Mouse (Mus musculus) adrenal gland, adult 2 months (tissue): ENCODE results near the gene Samd10. TPM values are rescaled to one million over a fixed set of nuclear protein-coding genes. Genes with fewer than 3 reads are reported as not detected.
A peak's percentile ranks its signal among the peaks of the same experiment; 100 is the strongest.

Source experiments
- DNase-seq: peaks from one replicate; pipeline ENCODE4 v3.0.0; 2021
- polyA plus RNA-seq: library from polyadenylated mRNA; depleted of rRNA; stranded (reverse); fragments of >200 nt; gene quantifications from 2 replicates; pipeline ENCODE4 v1.2.3, GENCODE M21; 2012
- total RNA-seq, 2 experiments: library from RNA; stranded (reverse); gene quantifications; 2 replicates each; pipeline ENCODE4 v1.2.3; 2021

The Samd10 gene
- total and polyA plus RNA-seq, 3 experiments = 9.6 to 41.0 (median 21.6) TPM

DNA sequence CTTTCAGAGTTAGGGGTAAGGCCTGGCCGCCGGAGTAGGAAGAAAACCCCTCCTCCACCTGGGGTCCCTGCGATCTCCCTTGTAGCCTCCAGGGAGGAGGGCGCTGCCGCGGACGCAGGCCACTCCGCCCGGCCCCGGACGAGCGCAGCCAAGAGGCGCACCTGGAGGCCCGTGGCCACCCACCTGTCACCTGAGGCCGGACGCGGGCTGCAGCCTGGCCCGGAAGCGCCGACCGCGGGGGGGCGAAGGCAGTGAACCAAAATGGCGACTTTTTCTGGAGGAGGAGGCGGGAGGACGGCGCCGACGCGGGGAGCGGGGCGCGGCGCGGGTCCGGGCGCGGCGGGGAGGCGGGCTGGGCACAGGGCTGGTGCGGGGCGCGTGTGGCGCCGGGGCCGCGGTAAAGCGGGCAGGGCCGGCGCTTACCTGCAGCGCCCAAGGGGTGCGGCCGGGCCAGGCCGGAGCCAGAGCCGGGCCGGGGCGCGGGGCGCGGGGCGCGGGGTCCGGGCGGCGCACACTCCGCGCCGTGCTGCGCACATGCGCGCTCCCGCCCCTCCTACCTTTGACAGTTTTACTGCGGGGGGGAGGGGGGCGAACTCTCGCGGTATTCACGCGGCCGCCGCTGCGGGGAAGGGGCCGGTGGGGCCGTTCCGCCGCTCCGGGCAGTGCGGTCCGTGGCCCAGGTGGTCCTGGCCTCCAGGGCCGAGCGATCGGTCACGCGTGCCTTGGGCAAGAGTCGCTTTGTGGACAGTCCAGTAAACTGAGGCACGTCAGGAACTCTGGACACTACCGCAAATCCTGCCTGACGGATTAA is 6.6 kb downstream of the Samd10 start, which contains the start of gene Zfp512b:
Zfp512b (minus strand) TSS at position 573 of the 811 bp plus-strand sequence.
- DNase-seq = peak; percentile 81

DNA sequence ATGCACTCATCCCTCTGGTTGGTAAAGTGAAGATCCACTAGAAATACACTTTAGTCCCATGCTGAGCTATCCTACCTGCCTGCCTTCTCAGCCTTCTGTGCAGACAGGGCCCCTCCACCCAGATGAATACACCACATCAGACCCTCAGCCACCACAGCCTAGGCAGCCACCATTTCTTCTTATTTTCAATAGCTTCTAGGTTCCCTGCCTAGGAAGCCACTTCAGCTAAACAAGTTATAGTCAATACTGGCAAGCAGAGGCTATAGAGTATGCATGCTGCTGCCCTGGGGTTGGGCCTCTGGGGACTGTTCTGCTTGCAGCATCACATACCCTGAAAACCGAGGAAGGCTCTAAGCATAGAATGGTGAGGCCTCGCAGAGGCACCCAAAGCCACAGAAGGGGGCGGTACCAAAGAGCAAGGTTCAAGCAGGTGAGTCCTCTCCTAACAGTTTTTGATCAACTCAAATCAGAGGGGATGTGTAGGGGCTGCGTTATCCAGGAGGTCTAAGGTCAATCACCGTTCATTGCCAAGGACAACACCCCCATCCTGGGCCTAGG is 7.4 kb downstream of the Samd10 start, which contains the start of gene Prpf6:
Prpf6 (plus strand) TSS at position 341 of the 558 bp plus-strand sequence.
- DNase-seq = peak; percentile 26

GRCm38 (mm10) chr2:181590471-181590870 is 8.5 kb downstream of the Samd10 start:
- DNase-seq = no peak

DNA sequence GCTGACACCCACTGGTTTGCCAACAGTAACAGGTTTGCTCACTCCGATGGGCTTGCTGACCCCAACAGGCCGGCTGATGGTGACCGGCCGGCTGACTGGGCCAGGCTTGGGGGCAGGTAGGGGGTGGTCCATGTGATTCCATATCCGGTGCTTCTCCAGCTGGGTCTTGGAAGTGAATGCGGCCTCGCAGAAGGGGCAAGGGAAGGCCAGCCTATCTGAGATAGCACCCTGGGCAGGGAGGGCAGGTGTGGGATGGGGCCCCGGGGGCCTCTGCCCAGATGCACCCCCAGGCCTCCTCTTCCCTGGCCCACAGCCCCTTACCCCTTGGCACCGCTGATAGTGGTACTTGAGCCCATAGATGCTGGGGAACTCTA is 9.3 kb downstream of the Samd10 start:
- no peak for DNase-seq

DNA sequence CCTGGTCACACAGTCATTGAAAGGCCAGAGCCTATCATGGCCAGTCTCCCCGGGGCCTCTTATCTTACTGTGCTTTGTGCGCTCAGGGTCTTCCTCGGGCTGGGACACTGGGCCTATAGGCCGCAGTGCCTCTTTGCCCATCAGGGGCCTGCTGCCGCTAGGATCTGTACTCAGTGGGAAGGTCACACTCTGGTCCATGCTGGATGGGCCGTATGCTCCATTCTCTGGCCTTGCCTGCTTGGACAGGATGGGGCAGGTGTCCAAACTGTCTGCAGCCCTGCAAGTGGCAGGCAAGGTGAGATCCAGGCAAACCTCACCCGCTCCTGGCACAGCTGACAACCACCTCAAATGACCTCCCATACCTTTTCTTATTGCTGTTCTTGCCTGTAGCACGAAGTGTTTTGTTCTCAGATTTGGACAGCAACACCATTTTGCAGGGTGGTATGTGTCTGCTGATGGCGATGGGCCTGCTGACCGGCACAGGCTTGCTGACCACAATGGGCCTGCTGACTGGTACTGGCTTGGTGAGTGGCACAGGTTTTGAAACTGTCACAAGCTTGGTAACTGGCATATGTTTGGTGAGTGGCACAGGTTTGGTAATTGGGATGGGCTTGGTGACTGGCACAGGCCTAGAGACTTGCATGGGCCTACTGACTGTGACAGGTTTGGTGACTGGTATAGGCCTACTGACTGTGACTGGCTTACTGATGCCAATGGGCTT is 9.8 kb downstream of the Samd10 start:
- no peak for DNase-seq

DNA sequence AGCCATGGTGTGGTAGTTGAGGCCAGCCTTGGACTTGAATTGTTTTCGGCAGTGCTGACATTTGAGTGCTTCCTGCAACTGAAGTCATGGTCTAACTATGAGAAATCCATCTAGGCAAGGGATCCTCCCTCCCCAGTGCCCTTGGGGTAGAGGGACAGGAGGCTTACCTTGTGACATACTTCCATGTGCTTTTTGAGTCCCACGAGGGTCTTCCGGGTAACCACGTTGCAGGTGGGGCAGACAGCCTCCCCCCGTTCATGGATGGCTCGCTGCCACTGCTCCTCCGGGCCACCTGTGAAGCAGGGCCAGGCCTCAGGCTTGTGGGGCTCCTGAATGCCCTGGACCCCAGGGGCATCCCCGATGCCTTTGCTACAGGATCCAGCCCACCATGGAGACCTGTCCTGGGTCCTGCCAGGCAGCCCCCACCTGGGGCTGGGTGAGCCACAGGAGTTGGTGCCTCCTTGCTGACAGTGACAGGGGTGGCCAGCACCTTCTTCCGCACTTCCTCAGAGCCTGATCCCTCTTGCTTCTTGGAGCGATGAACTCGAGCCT is 10.7 kb downstream of the Samd10 start:
- no peak for DNase-seq

GRCm38 (mm10) chr2:181587796-181588195 is 11.2 kb downstream of the Samd10 start:
- no peak for DNase-seq

DNA sequence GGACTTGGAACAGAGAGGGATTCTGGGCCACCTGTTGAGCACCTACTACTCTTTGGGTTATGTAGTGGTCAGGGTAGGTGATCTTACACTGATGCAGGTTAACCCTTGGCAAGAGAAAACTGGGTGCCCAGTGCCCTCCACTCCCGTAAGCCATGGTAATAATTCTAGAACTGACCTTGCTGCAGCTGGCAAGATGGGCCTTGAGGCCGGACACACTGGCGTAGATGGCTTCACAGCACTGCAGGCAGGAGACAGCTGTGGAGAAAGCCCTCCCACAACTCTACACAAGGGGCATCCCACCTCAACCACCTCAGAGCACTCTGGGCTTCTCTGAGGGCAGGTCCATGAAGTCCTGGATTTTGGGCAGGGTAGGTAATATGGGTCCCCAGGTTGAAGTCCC is 12.9 kb downstream of the Samd10 start:
- DNase-seq = no peak

DNA sequence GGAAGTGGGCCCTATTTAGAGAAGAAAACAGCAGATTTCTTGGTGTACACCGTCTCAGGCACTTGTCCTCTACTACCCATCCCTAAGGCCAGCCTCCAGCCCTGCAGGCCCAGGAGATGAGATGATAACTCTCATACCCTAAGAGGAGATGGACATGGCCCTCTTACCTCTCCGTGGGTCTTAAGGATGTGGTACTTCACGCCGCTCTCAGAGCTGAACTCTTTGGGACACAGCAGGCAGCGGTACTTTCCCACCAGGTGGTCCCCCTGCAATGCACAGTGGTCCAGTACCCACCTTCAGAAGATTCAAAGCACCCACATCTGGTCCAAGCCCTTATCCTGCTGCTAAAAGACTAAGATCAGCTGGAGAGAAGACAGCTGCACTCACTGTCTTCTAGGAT is 13.5 kb downstream of the Samd10 start:
- DNase-seq = no peak

- DNase-seq = no peak
These were observed 14.5 kb downstream of the Samd10 start, which contains the start of gene Uckl1 for GRCm38 (mm10) chr2:181584411-181584942. TSS of gene Uckl1 (minus strand) at chr2:181584892.

- DNase-seq = peak; percentile 1
These were observed 15.4 kb downstream of the Samd10 start for GRCm38 (mm10) chr2:181583460-181584257.

GRCm38 (mm10) chr2:181582939-181583338 is 16.1 kb downstream of the Samd10 start:
- DNase-seq = peak; percentile 6

DNA sequence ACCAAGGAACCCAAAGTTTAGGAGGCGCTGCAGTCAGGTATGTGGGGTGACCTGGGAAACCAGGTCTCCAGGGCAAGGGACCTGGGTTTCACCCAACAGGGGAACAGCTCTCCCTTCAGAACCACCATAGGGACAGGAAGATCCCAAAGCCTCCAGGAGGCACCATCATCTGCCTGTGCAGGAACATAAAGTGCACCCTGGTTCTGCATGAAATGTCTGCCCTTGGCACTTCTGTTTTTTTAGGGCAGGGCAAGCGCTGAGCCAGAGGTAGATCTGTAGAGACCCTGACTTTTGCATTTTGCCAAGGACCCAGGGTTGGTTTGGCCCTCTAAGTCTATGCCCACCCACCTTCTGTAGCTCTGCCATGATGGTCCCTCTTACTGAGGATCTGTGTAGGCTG is 16.7 kb downstream of the Samd10 start:
- no peak for DNase-seq

DNA sequence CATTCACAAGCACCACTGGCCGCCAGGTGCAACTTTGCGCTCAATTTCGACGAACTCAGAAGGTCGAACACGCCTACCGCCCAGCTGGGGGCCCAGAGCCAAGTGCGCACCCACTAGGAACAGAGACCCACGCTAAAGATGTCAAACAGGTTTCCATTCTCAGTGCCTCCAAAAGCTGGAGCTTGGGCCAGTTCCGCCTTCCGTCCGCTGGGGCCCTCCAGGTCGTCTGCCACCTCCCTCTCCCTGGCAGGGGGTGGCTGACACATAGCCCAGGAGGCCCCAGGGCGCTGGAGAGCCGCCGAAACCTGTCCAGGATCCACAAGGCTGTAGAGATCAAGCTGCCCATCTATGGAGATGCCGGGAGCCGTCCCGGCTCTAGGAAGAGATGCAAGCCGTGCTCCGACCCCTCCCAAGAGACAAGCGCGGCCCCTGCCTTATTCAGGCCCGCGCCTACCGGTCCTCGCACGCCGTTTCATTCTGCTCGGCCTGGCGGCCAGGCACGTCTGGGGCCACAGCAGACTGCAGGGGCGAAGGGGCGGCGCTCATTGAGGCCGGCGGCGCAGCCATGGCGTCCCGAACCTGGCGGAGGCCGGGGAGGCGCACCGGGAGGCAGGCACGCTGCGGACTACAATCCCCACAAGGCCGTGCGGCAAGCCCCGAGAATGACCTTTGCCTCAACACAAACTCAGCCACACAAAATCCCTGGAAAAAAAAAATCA is 17.5 kb downstream of the Samd10 start:
- peak; percentile 93 for DNase-seq

- DNase-seq = peak; percentile 90
These were observed 18.0 kb downstream of the Samd10 start for GRCm38 (mm10) chr2:181581016-181581401.

DNA sequence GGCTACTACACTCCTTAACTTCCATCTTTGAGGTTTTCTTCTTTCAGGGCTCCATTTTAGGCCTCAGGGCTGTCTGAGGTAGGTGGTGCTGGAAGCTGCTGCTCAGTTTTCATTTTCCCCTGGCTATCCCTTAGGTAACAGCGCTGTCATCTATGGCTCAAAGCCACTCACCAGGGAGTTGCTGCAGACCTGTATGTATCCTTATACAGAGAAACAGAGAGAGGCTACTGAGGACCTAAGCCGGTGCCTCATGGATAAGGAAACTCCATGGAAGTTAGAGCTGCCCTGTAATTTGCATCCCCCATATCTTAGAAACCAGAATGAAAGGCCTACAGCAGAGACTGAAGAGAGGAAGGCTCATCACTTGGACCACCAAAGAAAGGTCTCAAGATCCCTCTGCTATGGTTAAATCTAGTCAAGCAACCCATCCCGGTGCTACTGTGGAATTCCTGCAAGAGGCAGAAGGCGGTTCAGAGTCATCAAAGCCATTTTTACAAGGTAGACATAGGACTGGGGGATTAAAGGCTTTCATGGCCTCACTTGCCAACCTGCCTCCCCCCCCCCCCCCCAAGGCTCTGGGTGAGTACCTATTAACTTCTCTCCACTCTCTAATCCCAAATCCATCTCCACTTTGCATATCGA is 18.8 kb downstream of the Samd10 start:
- DNase-seq = no peak

DNA sequence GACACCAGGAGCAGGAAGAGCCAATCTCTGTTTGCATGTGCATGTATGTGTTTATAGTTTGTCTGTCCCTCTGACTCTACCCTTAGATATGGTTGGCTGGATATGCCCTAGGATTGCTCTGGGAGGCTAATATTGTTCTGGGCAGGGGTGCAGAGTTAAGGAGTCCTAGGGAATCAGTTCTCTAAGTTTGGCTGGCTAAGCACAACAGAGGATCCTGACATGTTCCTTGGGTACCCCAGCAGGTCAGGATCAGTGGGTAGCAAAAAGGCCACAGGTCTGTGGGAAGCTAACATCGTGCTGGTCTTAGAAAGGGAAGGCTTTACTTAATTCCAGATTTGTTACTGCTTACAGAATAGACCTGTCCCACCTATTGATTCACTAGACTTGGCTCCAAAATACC is 19.3 kb downstream of the Samd10 start:
- peak; percentile 1 for DNase-seq

DNA sequence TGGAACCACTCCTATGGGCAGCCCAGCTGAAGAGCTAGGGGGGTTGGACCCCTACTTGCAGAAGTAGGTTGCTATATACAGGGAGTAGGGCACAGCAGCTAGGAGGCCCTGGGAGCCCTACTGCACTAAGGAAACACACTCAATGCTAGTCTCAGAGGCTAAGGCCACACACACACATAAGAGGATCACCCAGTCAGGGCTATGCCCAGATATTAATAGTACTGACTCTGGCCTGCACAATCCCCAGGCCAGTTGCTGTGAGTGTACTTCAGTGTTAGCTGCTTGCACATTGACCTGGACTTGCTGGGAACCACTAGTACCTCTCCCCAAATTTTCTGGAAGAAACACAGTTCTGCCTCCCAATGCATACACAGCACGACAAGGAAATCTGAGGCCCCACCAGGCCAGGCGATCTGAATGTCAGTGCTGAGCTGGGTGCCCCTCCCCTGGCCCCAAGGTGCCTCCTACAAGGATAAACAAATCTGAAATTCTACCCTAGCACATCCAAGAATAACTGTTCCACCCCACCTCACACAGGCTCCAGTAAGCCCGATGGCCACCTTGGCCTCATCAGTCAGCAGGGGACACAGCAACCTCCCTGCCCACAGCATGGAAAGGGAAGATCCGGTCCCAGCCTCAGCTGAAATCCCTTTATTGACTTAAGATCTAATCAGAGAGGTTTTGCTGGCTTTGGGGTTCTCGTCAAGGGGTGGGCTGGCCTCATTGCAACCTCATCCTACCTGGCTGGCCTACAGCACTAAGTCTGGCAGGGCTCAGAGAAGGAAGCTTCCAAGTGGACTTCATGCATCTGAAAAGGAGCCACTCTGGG is 20.0 kb downstream of the Samd10 start:
- DNase-seq = peak; percentile 2

- DNase-seq = peak; percentile 2
These were observed 20.9 kb downstream of the Samd10 start for GRCm38 (mm10) chr2:181577981-181578581.
